ENCODE assay signal across 33 mouse cellular contexts in genomic region chr13:22190385-22190784, GRCm38 (mm10). TPM values are rescaled to one million over a fixed set of nuclear protein-coding genes. Genes with fewer than 3 reads are reported as not detected.
"Had no signal": no experiment of that assay in that cellular context is flagged by ENCODE, and none has a peak within 500 bp of the region (broad histone marks: within the 10 kb centered on the region; RNA-seq: fewer than 3 reads in every experiment).

No protein-coding gene starts in this region.

- ATAC-seq: forebrain, embryonic 13.5 days; forebrain, embryonic 14.5 days; forebrain, embryonic 15.5 days; forebrain, embryonic 16.5 days; forebrain, postnatal 0 days had no signal

- H3K4me1 ChIP-seq: embryonic facial prominence, embryonic 10.5 days; embryonic facial prominence, embryonic 12.5 days; embryonic facial prominence, embryonic 13.5 days; embryonic facial prominence, embryonic 15.5 days; forebrain, embryonic 10.5 days; forebrain, embryonic 12.5 days; forebrain, embryonic 13.5 days; forebrain, embryonic 15.5 days had no signal

- H3K4me2 ChIP-seq: embryonic facial prominence, embryonic 12.5 days; embryonic facial prominence, embryonic 13.5 days; embryonic facial prominence, embryonic 15.5 days; forebrain, embryonic 12.5 days; forebrain, embryonic 13.5 days; forebrain, embryonic 15.5 days had no signal

- H3K27me3 ChIP-seq: embryonic facial prominence, embryonic 12.5 days; embryonic facial prominence, embryonic 13.5 days; embryonic facial prominence, embryonic 15.5 days; forebrain, embryonic 12.5 days; forebrain, embryonic 13.5 days; forebrain, embryonic 15.5 days had no signal

- H3K27ac ChIP-seq: embryonic facial prominence, embryonic 10.5 days; embryonic facial prominence, embryonic 12.5 days; embryonic facial prominence, embryonic 13.5 days; embryonic facial prominence, embryonic 15.5 days; forebrain, embryonic 10.5 days; forebrain, embryonic 12.5 days; forebrain, embryonic 13.5 days; forebrain, embryonic 15.5 days; gastrocnemius, adult 2 months had no signal

- H3K4me3 ChIP-seq: embryonic facial prominence, embryonic 10.5 days; embryonic facial prominence, embryonic 12.5 days; embryonic facial prominence, embryonic 13.5 days; embryonic facial prominence, embryonic 15.5 days; erythroblast, embryonic 14.5 days; forebrain, embryonic 10.5 days; forebrain, embryonic 12.5 days; forebrain, embryonic 13.5 days; forebrain, embryonic 15.5 days; gastrocnemius, adult 2 months had no signal

- H3K9me3 ChIP-seq: embryonic facial prominence, embryonic 10.5 days; embryonic facial prominence, embryonic 12.5 days; embryonic facial prominence, embryonic 13.5 days; embryonic facial prominence, embryonic 15.5 days; forebrain, embryonic 10.5 days; forebrain, embryonic 12.5 days; forebrain, embryonic 13.5 days; forebrain, embryonic 15.5 days had no signal

- H3K9ac ChIP-seq: embryonic facial prominence, embryonic 12.5 days; embryonic facial prominence, embryonic 13.5 days; embryonic facial prominence, embryonic 15.5 days; forebrain, embryonic 12.5 days; forebrain, embryonic 13.5 days; forebrain, embryonic 15.5 days; forebrain, postnatal 0 days had no signal

- DNase-seq: cerebellum, adult 18-20 months; cerebellum, adult 2 months; cerebellum, adult 8-10 months; cerebellum, adult 9-10 months; cerebellum, adult 9-11 months; cerebellum, postnatal 10 days; cerebellum, postnatal 14 days; cerebellum, postnatal 25 days; cerebellum, postnatal 36 days; embryo, embryonic 11 days; forebrain, postnatal 0 days; gastrocnemius, adult 2 months; gastrocnemius, postnatal 10 days; gastrocnemius, postnatal 14 days; gastrocnemius, postnatal 25 days; gastrocnemius, postnatal 36 days had no signal

- H3K36me3 ChIP-seq: embryonic facial prominence, embryonic 10.5 days; embryonic facial prominence, embryonic 12.5 days; embryonic facial prominence, embryonic 13.5 days; embryonic facial prominence, embryonic 15.5 days; forebrain, embryonic 10.5 days; forebrain, embryonic 12.5 days; forebrain, embryonic 15.5 days had no signal

RNA-seq across cellular contexts. Expression of gene Vmn1r192, which starts 0.6 kb away (rescaled TPM):
- polyA plus RNA-seq: cerebellum, adult 2 months; cortical plate, adult 2 months; embryonic facial prominence, embryonic 10.5 days; embryonic facial prominence, embryonic 11.5 days; embryonic facial prominence, embryonic 12.5 days; embryonic facial prominence, embryonic 13.5 days; embryonic facial prominence, embryonic 14.5 days; embryonic facial prominence, embryonic 15.5 days; erythroblast, embryonic 14.5 days; forebrain, embryonic 10.5 days; forebrain, embryonic 11.5 days; forebrain, embryonic 12.5 days; forebrain, embryonic 13.5 days; forebrain, embryonic 14.5 days; forebrain, embryonic 15.5 days; forebrain, embryonic 16.5 days; forebrain, postnatal 0 days; frontal cortex, adult 2 months; gonadal fat pad, adult 2 months had no signal

RNA-seq across cellular contexts. Expression of gene Vmn1r191, which starts 6.6 kb away (rescaled TPM):
- polyA plus RNA-seq: cerebellum, adult 2 months; cortical plate, adult 2 months; embryonic facial prominence, embryonic 10.5 days; embryonic facial prominence, embryonic 11.5 days; embryonic facial prominence, embryonic 12.5 days; embryonic facial prominence, embryonic 13.5 days; embryonic facial prominence, embryonic 14.5 days; embryonic facial prominence, embryonic 15.5 days; erythroblast, embryonic 14.5 days; forebrain, embryonic 10.5 days; forebrain, embryonic 11.5 days; forebrain, embryonic 12.5 days; forebrain, embryonic 13.5 days; forebrain, embryonic 14.5 days; forebrain, embryonic 15.5 days; forebrain, embryonic 16.5 days; forebrain, postnatal 0 days; frontal cortex, adult 2 months; gonadal fat pad, adult 2 months had no signal

RNA-seq across cellular contexts. Expression of gene Vmn1r193, which starts 32.6 kb away (rescaled TPM):
- polyA plus RNA-seq: cerebellum, adult 2 months; cortical plate, adult 2 months; embryonic facial prominence, embryonic 10.5 days; embryonic facial prominence, embryonic 11.5 days; embryonic facial prominence, embryonic 12.5 days; embryonic facial prominence, embryonic 13.5 days; embryonic facial prominence, embryonic 14.5 days; embryonic facial prominence, embryonic 15.5 days; forebrain, embryonic 10.5 days; forebrain, embryonic 11.5 days; forebrain, embryonic 12.5 days; forebrain, embryonic 13.5 days; forebrain, embryonic 14.5 days; forebrain, embryonic 15.5 days; forebrain, embryonic 16.5 days; forebrain, postnatal 0 days; frontal cortex, adult 2 months; gonadal fat pad, adult 2 months had no signal

RNA-seq across cellular contexts. Expression of gene Vmn1r194, which starts 53.6 kb away (rescaled TPM):
- polyA plus RNA-seq: cerebellum, adult 2 months; cortical plate, adult 2 months; embryonic facial prominence, embryonic 10.5 days; embryonic facial prominence, embryonic 11.5 days; embryonic facial prominence, embryonic 12.5 days; embryonic facial prominence, embryonic 13.5 days; embryonic facial prominence, embryonic 14.5 days; embryonic facial prominence, embryonic 15.5 days; erythroblast, embryonic 14.5 days; forebrain, embryonic 10.5 days; forebrain, embryonic 11.5 days; forebrain, embryonic 12.5 days; forebrain, embryonic 13.5 days; forebrain, embryonic 14.5 days; forebrain, embryonic 15.5 days; forebrain, embryonic 16.5 days; forebrain, postnatal 0 days; frontal cortex, adult 2 months; gonadal fat pad, adult 2 months had no signal
